Mouse (Mus musculus) embryonic fibroblast, embryonic 13.5 days (primary cell): ENCODE measurements at regions not wholly inside any gene's neighbourhood (a gene's known extent, or its start where the extent isn't known, plus 50 kb on each side); places are given as distances from the start of the nearest gene placed in this dataset.

Source experiments
- CTCF ChIP-seq: IDR thresholded peaks from 2 replicates; pipeline ENCODE4 v1.5.1; 2011; ENCODE audit warnings: mild to moderate bottlenecking, control low read depth, low read length, moderate library complexity, borderline replicate concordance; ENCODE audit not compliant: insufficient read depth
- POLR2A ChIP-seq: IDR thresholded peaks from 2 replicates; pipeline ENCODE4 v1.6.1; 2011; ENCODE audit warnings: low read depth, mild to moderate bottlenecking, control low read depth, low read length, moderate library complexity

DNA sequence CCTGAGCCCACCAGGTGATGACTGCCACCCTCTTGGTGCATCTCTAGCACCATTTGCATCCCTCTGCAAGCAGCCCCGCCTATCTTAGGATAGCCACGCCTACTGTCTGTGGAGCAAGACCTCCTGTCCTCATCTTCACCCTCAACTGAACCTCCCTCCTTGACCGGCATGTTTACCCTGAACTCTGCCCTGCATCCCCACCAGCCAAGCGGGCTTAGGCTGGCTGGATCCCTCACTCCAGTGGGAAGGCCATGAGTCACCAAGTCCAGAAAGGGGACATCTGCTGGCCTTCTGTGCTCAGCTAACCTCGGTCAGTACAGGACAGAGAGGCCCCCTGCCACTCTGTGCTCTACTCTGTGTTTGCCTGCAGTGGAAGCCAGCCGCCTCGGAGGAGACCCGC is 96.0 kb upstream of the Wnt4 start:
- TF ChIP-seq POLR2A (no peak), CTCF (no peak)
